Mouse (Mus musculus) cerebellum, postnatal 14 days (tissue): ENCODE measurements at regions not wholly inside any gene's neighbourhood (a gene's known extent, or its start where the extent isn't known, plus 50 kb on each side); places are given as distances from the start of the nearest gene placed in this dataset.

Experiments used
- DNase-seq, 2 experiments: peaks; one replicate each; pipeline ENCODE4 v3.0.0; 2021; ENCODE audit warnings: mixed read lengths in 2 of 2

DNA sequence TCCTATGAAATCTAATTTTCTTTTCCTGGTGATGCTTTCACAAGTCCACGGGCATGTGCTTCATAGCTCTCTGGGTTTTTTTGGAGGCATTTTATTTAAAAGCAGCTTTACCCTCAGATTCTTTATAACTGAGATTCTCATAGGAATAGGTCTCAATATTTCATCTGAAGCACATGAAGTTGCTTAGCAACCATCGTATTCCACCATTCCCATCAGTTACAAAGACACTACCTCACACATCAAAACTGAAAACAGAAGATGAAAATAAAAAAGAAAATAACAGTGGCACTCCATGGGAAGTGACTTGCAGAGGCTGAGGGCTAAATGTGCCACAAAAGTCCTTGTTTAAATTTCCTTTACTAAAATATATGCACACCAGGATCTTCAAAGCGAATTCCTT is 384.0 kb upstream of the 1700015G11Rik start:
- no peak for DNase-seq

DNA sequence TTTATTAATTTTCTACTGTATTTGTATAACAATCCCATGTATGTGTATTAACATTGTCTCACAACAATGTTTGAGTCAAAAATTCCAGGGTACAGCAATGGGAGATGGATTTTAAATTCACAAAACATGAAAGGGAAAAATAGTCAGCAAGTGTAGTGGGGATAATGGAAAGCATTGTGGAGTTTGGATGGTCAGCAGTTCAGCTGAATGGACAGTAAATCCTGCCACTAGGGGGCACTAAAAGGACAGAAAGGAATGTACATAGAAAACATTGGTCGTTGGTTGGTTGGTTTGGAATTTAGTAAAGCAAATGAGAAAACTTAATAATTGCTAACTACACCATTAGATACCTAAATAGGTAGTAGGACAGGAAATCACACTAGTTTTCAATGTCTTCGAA is 376.3 kb upstream of the 1700015G11Rik start:
- peak; percentile 79 to 85 for DNase-seq
